Mouse (Mus musculus) midbrain, embryonic 13.5 days (tissue): ENCODE data around the gene March2. TPM values are rescaled to one million over a fixed set of nuclear protein-coding genes. Genes with fewer than 3 reads are reported as not detected.

ENCODE experiments used
- ATAC-seq: fragments of 200-750 bp; cut with Nextera tagmentation; 2 replicates; pipeline ENCODE4 v1.8.0; 2017; ENCODE audit warnings: mild to moderate bottlenecking, moderate TSS enrichment, moderate library complexity
- H3K27ac ChIP-seq: fragments of 300-500 bp; sonication (generic); 2 replicates; pipeline ENCODE4 v1.5.1; 2015; ENCODE audit warnings: inconsistent platforms, mild to moderate bottlenecking, moderate library complexity
- H3K27me3 ChIP-seq: fragments of 300-500 bp; sonication (generic); 2 replicates; pipeline ENCODE4 v1.6.1; 2015; ENCODE audit warnings: mild to moderate bottlenecking, inconsistent platforms
- H3K36me3 ChIP-seq: fragments of 300-500 bp; sonication (generic); 2 replicates; pipeline ENCODE4 v1.6.1; 2015; ENCODE audit warnings: mild to moderate bottlenecking, inconsistent platforms
- H3K4me1 ChIP-seq: fragments of 300-500 bp; sonication (generic); replicated peaks from 2 replicates; pipeline ENCODE4 v1.6.1; 2015; ENCODE audit warnings: inconsistent platforms
- H3K4me2 ChIP-seq: fragments of 300-500 bp; sonication (generic); replicated peaks from 2 replicates; pipeline ENCODE4 v1.6.1; 2015; ENCODE audit warnings: moderate library complexity, mild to moderate bottlenecking, inconsistent platforms
- H3K4me3 ChIP-seq: fragments of 300-500 bp; sonication (generic); replicated peaks from 2 replicates; pipeline ENCODE4 v1.5.1; 2015; ENCODE audit warnings: mild to moderate bottlenecking, inconsistent platforms
- H3K9ac ChIP-seq: fragments of 300-500 bp; sonication (generic); replicated peaks from 2 replicates; pipeline ENCODE4 v1.6.1; 2015; ENCODE audit warnings: mild to moderate bottlenecking, inconsistent platforms
- H3K9me3 ChIP-seq: fragments of 300-500 bp; sonication (generic); 2 replicates; pipeline ENCODE4 v1.6.1; 2016; ENCODE audit warnings: mild to moderate bottlenecking, inconsistent platforms
- WGBS: fragments of 180-500 bp; shearing (Covaris S2); methylation state at CpG from one replicate; pipeline ENCODE4 v1.1.7; 2015; 5-methylcytosine and 5-hydroxymethylcytosine counted together
- polyA plus RNA-seq: library from polyadenylated mRNA; unstranded; fragments of >200 nt; fragmentation: Nextera tagmentation; extraction: Ambion mirVana; gene quantifications from 2 replicates; pipeline ENCODE4 v1.2.1, GENCODE M21; 2015

The March2 gene
- polyA plus RNA-seq, 1 experiment from 2014 or later, result 55.8 TPM

- Histone ChIP-seq H3K4me2 (no peak overlapping the region), H3K36me3 (peaks cover 29% of the 10 kb centered on the region), H3K4me3 (no peak overlapping the region), H3K27ac (no peak overlapping the region), H3K27me3 (no peaks in the 10 kb centered on the region), H3K4me1 (peaks cover 5% of the 10 kb centered on the region; the same call in 1 of the 2 replicates), H3K9me3 (no peaks in the 10 kb centered on the region), H3K9ac (no peak overlapping the region)
- no peak for ATAC-seq
- 89% methylated on average over 5 of the region's 5 CpGs for WGBS
Measured at GRCm38 (mm10) chr17:33713271-33713670, 5.2 kb downstream of the March2 start.

- peaks cover 52% of the 10 kb centered on the region for H3K36me3 ChIP-seq
Measured at GRCm38 (mm10) chr17:33709834-33710233, 8.6 kb downstream of the March2 start.

GRCm38 (mm10) chr17:33703091-33703490 is 15.4 kb downstream of the March2 start:
- Histone ChIP-seq H3K4me2 (no peak overlapping the region), H3K27me3 (no peaks in the 10 kb centered on the region), H3K9me3 (no peaks in the 10 kb centered on the region), H3K9ac (no peak overlapping the region), H3K27ac (no peak overlapping the region), H3K4me1 (no peaks in the 10 kb centered on the region), H3K4me3 (no peak overlapping the region), H3K36me3 (peaks cover 58% of the 10 kb centered on the region)
- WGBS, result 90% methylated on average over 9 of the region's 9 CpGs
- ATAC-seq, result no peak

More at GRCm38 (mm10) chr17:33709834-33710233, 8.6 kb downstream of the March2 start:
- WGBS, result 84% methylated on average over 3 of the region's 3 CpGs
- Histone ChIP-seq H3K4me1 (no peaks in the 10 kb centered on the region), H3K4me2 (no peak overlapping the region), H3K4me3 (no peak overlapping the region), H3K27ac (no peak overlapping the region), H3K9ac (no peak overlapping the region), H3K9me3 (no peaks in the 10 kb centered on the region), H3K27me3 (no peaks in the 10 kb centered on the region)
- ATAC-seq, result no peak

- no peaks in the 10 kb centered on the region for H3K9me3 ChIP-seq
- H3K36me3 ChIP-seq, result peaks cover 59% of the 10 kb centered on the region
- no peak for ATAC-seq
- no peak overlapping the region for H3K4me3 ChIP-seq
- 71% methylated on average over 1 of the region's 1 CpGs for WGBS
- no peak overlapping the region for H3K27ac ChIP-seq
- H3K27me3 ChIP-seq, result no peaks in the 10 kb centered on the region
- no peak overlapping the region for H3K9ac ChIP-seq
- H3K4me1 ChIP-seq, result no peaks in the 10 kb centered on the region
- no peak overlapping the region for H3K4me2 ChIP-seq
Measured at GRCm38 (mm10) chr17:33702178-33702577, 16.3 kb downstream of the March2 start.

- ATAC-seq, result no peak
- Histone ChIP-seq H3K27ac (no peak overlapping the region), H3K9me3 (no peaks in the 10 kb centered on the region), H3K36me3 (peaks cover 66% of the 10 kb centered on the region), H3K4me2 (no peak overlapping the region), H3K9ac (no peak overlapping the region), H3K4me1 (no peaks in the 10 kb centered on the region), H3K27me3 (no peaks in the 10 kb centered on the region), H3K4me3 (no peak overlapping the region)
- 97% methylated on average over 1 of the region's 1 CpGs for WGBS
Measured at GRCm38 (mm10) chr17:33695471-33695870, 23.0 kb downstream of the March2 start.

GRCm38 (mm10) chr17:33686760-33687159 is 31.7 kb downstream of the March2 start, which contains the start of gene Hnrnpm:
Gene Hnrnpm, minus strand, starts transcription at chr17:33686860.
- peak within 1 kb of the TSS; percentile 76 for H3K4me3 ChIP-seq
- no peak for ATAC-seq
- H3K4me1 ChIP-seq, result peaks cover 31% of the 10 kb centered on the region
- peak within 1 kb of the TSS; percentile 97 for H3K27ac ChIP-seq
- no peaks in the 10 kb centered on the region for H3K9me3 ChIP-seq
- peak within 1 kb of the TSS; percentile 96 for H3K4me2 ChIP-seq
- H3K36me3 ChIP-seq, result peaks cover 7% of the 10 kb centered on the region
- peak within 1 kb of the TSS; percentile 92; the same call in 1 of the 2 replicates for H3K9ac ChIP-seq
- WGBS, result 94% methylated on average over 1 of the region's 1 CpGs
- no peaks in the 10 kb centered on the region for H3K27me3 ChIP-seq

- Histone ChIP-seq H3K9me3 (no peaks in the 10 kb centered on the region), H3K4me2 (peak overlapping the region; percentile 96), H3K36me3 (no peaks in the 10 kb centered on the region), H3K27me3 (no peaks in the 10 kb centered on the region), H3K4me3 (peak overlapping the region; percentile 76), H3K27ac (peak overlapping the region; percentile 97), H3K4me1 (peaks cover 45% of the 10 kb centered on the region), H3K9ac (peak overlapping the region; percentile 92)
- peak; percentile 97 for ATAC-seq
- under 1% methylated on average over 38 of the region's 42 CpGs for WGBS
Measured at GRCm38 (mm10) chr17:33685249-33685653, 33.2 kb downstream of the March2 start.

- WGBS, result 0% methylated on average over 38 of the region's 44 CpGs
Measured at GRCm38 (mm10) chr17:33684671-33685231, 33.7 kb downstream of the March2 start.

GRCm38 (mm10) chr17:33681767-33682166 is 36.7 kb downstream of the March2 start:
- Histone ChIP-seq H3K4me3 (0 out of 2 replicates have a peak overlapping the region, but pooled peaks have one; percentile 2), H3K9ac (no peak overlapping the region), H3K4me2 (peak overlapping the region; percentile 96), H3K27me3 (no peaks in the 10 kb centered on the region), H3K36me3 (peaks cover 9% of the 10 kb centered on the region), H3K9me3 (no peaks in the 10 kb centered on the region), H3K27ac (no peak overlapping the region), H3K4me1 (peaks cover 55% of the 10 kb centered on the region)
- no peak for ATAC-seq

More at GRCm38 (mm10) chr17:33684671-33685231, 33.7 kb downstream of the March2 start:
- no peaks in the 10 kb centered on the region for H3K27me3 ChIP-seq
- peak overlapping the region; percentile 97 for H3K27ac ChIP-seq
- peak overlapping the region; percentile 96 for H3K4me2 ChIP-seq
- no peaks in the 10 kb centered on the region for H3K9me3 ChIP-seq
- H3K4me1 ChIP-seq, result peaks cover 47% of the 10 kb centered on the region
- no peaks in the 10 kb centered on the region for H3K36me3 ChIP-seq
- peak; percentile 90 for ATAC-seq
- peak overlapping the region; percentile 76 for H3K4me3 ChIP-seq
- peak overlapping the region; percentile 92 for H3K9ac ChIP-seq

- Histone ChIP-seq H3K4me1 (peaks cover 57% of the 10 kb centered on the region), H3K9ac (no peak overlapping the region)
Measured at GRCm38 (mm10) chr17:33678771-33679170, 39.7 kb downstream of the March2 start.

GRCm38 (mm10) chr17:33676086-33676485 is 42.4 kb downstream of the March2 start:
- ATAC-seq, result no peak
- Histone ChIP-seq H3K4me3 (no peak overlapping the region), H3K36me3 (peaks cover 17% of the 10 kb centered on the region), H3K4me1 (peaks cover 33% of the 10 kb centered on the region), H3K9ac (no peak overlapping the region), H3K9me3 (no peaks in the 10 kb centered on the region), H3K27me3 (no peaks in the 10 kb centered on the region), H3K27ac (no peak overlapping the region), H3K4me2 (no peak overlapping the region)
- WGBS, result 93% methylated on average over 2 of the region's 2 CpGs

More at GRCm38 (mm10) chr17:33678771-33679170, 39.7 kb downstream of the March2 start:
- Histone ChIP-seq H3K27me3 (no peaks in the 10 kb centered on the region), H3K27ac (no peak overlapping the region), H3K4me2 (no peak overlapping the region), H3K36me3 (peaks cover 17% of the 10 kb centered on the region), H3K9me3 (no peaks in the 10 kb centered on the region), H3K4me3 (no peak overlapping the region)
- no peak for ATAC-seq

GRCm38 (mm10) chr17:33675452-33675851 is 43.0 kb downstream of the March2 start:
- no peak overlapping the region for H3K9ac ChIP-seq
- no peaks in the 10 kb centered on the region for H3K27me3 ChIP-seq
- H3K36me3 ChIP-seq, result peaks cover 17% of the 10 kb centered on the region
- H3K27ac ChIP-seq, result no peak overlapping the region
- H3K9me3 ChIP-seq, result no peaks in the 10 kb centered on the region
- no peak overlapping the region for H3K4me2 ChIP-seq
- ATAC-seq, result no peak
- H3K4me3 ChIP-seq, result no peak overlapping the region
- peaks cover 31% of the 10 kb centered on the region for H3K4me1 ChIP-seq

GRCm38 (mm10) chr17:33673837-33674236 is 44.6 kb downstream of the March2 start:
- no peak overlapping the region for H3K27ac ChIP-seq
- WGBS, result 71% methylated on average over 1 of the region's 1 CpGs

More at GRCm38 (mm10) chr17:33673837-33674236, 44.6 kb downstream of the March2 start:
- H3K4me2 ChIP-seq, result no peak overlapping the region
- H3K36me3 ChIP-seq, result peaks cover 17% of the 10 kb centered on the region
- no peak overlapping the region for H3K4me3 ChIP-seq
- peaks cover 24% of the 10 kb centered on the region for H3K4me1 ChIP-seq
- ATAC-seq, result no peak
- H3K9ac ChIP-seq, result no peak overlapping the region
- no peaks in the 10 kb centered on the region for H3K9me3 ChIP-seq
- no peaks in the 10 kb centered on the region for H3K27me3 ChIP-seq
